Mouse (Mus musculus): Measurements from ENCODE around the gene Gstm6. TPM values are rescaled to one million over a fixed set of nuclear protein-coding genes. Genes with fewer than 3 reads are reported as not detected.

Gstm6 gene
- total RNA-seq (2023) = not detected

DNA sequence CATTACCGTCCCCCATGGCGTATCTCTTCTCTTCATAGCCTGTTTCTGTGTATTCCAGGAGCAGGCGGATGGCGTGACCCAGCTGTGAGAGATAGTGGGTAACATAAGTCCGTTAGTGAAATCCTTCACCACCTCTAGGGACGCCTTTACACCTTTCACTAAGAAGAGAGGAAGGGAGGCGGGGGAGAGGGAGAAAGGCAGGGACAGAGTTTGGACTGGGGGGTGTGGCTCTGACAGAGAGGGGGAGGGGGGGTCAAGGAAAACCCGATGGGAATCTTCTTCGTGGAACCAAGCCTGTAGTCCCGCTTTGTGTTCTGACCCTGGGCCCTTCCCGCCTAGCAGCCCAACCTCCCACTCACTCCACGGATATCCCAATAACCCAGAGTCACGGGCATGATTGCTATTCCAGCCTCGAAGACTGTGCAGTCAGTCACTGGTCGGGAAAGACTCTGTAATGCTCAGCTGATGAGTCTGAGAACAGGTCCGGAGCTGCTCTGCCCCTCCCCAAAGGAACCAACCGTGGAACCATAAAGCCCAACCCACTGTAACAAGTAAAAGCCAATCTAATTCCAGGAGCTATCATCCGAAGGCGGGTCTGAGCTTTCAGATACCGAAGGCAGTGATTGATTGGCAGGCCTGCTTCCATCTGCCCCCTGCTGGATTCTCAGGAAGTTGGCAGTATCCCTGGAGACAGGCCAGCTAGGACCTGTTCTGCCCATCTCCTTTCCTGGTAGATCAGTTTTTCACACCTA lies at the start of gene Gstm6:
Gene Gstm6 (minus strand): TSS at position 511 of the 752 bp plus-strand sequence.

DNA sequence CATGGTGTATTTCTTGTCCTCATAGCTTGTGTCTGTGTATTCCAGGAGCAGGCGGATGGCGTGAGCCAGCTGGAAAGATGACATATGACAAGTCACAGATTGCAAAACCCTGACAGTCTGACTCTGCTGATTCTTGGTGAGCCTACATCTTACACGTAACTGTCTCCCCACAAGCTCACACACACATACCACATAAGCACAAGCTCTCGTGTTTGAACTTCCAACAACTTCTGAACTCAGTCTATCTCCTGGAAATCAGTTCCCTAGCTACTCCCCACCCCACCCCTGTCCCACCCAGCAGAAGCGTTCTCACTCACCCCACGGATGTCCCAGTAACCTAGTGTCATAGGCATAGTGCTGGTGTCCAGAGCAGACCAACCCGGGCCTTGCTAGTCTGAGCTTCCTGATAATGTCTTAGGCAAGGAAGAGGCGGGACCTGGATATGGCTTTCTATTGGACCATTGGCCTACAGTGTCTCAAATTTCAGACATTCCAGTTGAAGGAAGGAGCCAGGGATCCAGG lies 42.6 kb upstream of the Gstm6 start, which contains the start of gene Gstm2:
Gene Gstm2 (minus strand): TSS at position 413 of the 522 bp plus-strand sequence.

DNA sequence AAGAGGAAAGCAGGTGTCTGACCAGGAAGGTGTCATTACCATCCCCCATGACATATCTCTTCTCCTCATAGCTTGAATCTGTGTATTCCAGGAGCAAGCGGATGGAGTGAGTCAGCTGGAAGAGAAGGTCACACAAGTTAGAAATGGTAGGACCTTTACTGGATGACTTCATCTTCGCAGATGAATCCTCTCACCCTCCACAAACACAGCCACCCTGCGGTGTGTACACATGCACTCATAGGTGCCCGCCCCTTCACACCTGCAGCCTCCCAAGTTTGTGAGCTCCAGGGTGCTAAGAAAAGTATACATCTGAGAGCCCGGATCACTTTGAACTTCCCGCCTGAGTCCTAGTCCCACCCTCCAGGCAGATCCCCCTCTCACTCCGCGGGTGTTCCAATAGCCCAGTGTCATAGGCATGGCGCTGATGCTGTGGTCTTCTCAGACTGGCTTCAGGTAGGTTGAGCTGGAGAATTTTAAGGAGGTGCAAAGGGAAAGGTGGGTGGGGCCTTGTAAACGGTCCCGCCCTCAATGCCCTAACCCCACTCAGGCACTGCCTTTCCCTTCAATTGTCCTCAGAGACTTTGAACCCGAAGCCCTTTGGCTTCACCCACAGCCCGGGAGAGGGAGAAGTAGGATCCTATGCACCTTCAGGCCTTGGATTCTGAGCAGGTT lies 25.3 kb upstream of the Gstm6 start, which contains the start of gene Gstm3:
Gene Gstm3 (minus strand): TSS at position 560 of the 672 bp plus-strand sequence.

DNA sequence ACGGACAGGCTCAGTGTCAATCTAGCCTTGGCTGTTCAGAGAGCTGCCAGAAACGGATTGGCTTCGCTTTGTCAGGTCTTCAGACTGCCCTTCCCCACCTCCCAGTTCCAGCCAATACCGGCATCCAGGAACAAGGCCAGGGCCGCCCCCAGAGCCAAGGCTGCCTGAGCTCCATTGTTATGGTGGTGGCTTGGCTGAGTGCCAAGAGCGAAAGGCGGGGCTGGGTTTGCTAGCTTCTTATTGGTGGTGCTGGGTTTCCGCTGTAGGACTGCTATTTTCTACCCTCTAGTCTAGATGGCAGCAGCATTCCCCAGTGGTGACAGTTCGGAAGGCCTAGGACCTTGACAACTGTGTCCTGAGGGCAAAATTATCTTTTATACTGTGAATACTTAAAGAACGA lies 11.9 kb downstream of the Gstm6 start, which contains the start of gene Gstm7:
Gene Gstm7 (minus strand): TSS at position 148 of the 400 bp plus-strand sequence.

DNA sequence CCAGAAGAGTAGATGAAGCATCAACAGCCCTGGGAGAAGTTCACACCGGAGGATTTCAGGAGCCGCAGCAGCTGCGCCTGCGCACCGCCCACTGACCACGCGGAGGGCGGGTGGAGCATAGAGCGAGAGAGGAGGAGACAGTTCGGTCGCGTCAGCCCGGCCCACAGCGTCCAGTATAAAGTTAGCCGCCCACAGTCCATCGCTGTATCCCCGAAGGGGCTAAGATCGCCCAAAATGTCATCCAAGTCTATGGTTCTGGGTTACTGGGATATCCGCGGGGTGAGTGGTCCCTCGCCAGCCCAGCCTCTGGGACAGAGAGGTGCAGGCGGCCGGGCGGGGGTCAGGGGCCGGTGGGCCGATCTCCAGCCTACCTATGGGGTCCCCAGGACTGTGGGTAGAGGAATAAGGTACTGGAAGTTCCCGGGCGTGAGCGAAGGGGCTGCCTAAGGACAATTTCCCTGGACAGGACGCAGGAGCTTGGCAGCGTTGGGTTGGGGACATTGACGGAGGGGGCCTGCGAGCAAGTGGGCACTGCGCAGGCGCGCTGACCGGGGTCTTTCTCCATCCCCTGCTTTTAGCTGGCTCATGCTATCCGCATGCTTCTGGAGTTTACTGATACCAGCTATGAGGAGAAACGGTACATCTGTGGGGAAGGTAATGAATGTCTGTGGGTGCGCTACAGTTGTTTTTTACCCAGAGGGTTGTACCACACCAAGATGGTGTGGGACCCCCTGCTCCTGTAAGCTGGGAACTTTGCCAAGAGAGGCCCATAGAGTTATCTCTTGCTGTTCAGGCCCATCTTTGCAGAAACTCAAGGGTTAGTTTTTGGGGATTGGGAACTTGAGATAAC lies 47.6 kb downstream of the Gstm6 start, which contains the start of gene Gstm5:
Gene Gstm5 (plus strand): TSS at position 102 of the 850 bp plus-strand sequence.

Other genes with a start within 250 kb of the Gstm6 start
- 73.9 TPM for gene Ahcyl1, start 247.2 kb downstream of the Gstm6 start, total RNA-seq (2023)
- gene Csf1, start 183.3 kb downstream of the Gstm6 start, total RNA-seq (2023) = 3.1 TPM
- not detected for gene Eps8l3, start 66.5 kb downstream of the Gstm6 start, total RNA-seq (2023)
- gene Gstm5, start 47.9 kb downstream of the Gstm6 start, total RNA-seq (2023) = not detected
- 2.4 TPM for gene Gstm7, start 11.9 kb downstream of the Gstm6 start, total RNA-seq (2023)
- gene Gstm3, start 25.5 kb upstream of the Gstm6 start, total RNA-seq (2023) = not detected
- not detected for gene Gstm2, start 42.7 kb upstream of the Gstm6 start, total RNA-seq (2023)
- gene Gstm1, start 74.2 kb upstream of the Gstm6 start, total RNA-seq (2023) = 10.5 TPM
- gene Gstm4, start 101.1 kb upstream of the Gstm6 start, total RNA-seq (2023) = 2.9 TPM
- gene Ampd2, start 142.9 kb upstream of the Gstm6 start, total RNA-seq (2023) = 32.4 TPM
- not detected for gene Gnat2, start 149.0 kb upstream of the Gstm6 start, total RNA-seq (2023)
- 77.8 TPM for gene Gnai3, start 202.4 kb upstream of the Gstm6 start, total RNA-seq (2023)
- gene Gpr61, start 211.1 kb upstream of the Gstm6 start, total RNA-seq (2023) = not detected
- gene Amigo1, start 242.6 kb upstream of the Gstm6 start, total RNA-seq (2023) = 3.4 TPM